15 mouse cellular contexts compared by ENCODE assay signal in genomic region chr5:136656830-136657395, GRCm38 (mm10). TPM values are rescaled to one million over a fixed set of nuclear protein-coding genes. Genes with fewer than 3 reads are reported as not detected.
A peak's percentile ranks its signal among the peaks of the same experiment; 100 is the strongest.
DNase-seq lines count a peak whose midpoint lies in the region; ATAC-seq and TF ChIP-seq lines count a peak whose summit lies in the region.
"Had no signal": no experiment of that assay in that cellular context is flagged by ENCODE, and none has a peak within 500 bp of the region (broad histone marks: within the 10 kb centered on the region; RNA-seq: fewer than 3 reads in every experiment).

No protein-coding gene starts in this region.

- H3K4me2 ChIP-seq in lung, postnatal 0 days (replicated peaks; ENCODE audit: low read depth, low read length), result no peak overlapping the region
- H3K4me2 ChIP-seq in stomach, postnatal 0 days (replicated peaks; ENCODE audit: low read depth), result no peak overlapping the region
- no peak overlapping the region for H3K4me2 ChIP-seq in forebrain, postnatal 0 days (ENCODE audit: low read depth)
- H3K4me2 ChIP-seq: hindbrain, embryonic 14.5 days; midbrain, embryonic 15.5 days had no signal

- H3K4me1 ChIP-seq in lung, postnatal 0 days (ENCODE audit: insufficient read depth, low read depth, low read length), result no peaks in the 10 kb centered on the region
- H3K4me1 ChIP-seq in stomach, postnatal 0 days (replicated peaks; ENCODE audit: control insufficient read depth, insufficient read depth), result no peaks in the 10 kb centered on the region
- H3K4me1 ChIP-seq in forebrain, postnatal 0 days (ENCODE audit: insufficient read depth), result no peaks in the 10 kb centered on the region
- H3K4me1 ChIP-seq: forebrain, embryonic 10.5 days; midbrain, embryonic 15.5 days had no signal

- intact Hi-C loops in gastrocnemius, adult 2 months (cut with DNase I), result no loop called here
- intact Hi-C loops in gastrocnemius, postnatal 36 days (cut with DNase I), result loop anchor here (5.0 kb wide), 1 partner anchor 65 kb away; no protein-coding TSS in a partner anchor

- H3K36me3 ChIP-seq in lung, postnatal 0 days (ENCODE audit: insufficient read depth, low read length), result no peaks in the 10 kb centered on the region
- no peaks in the 10 kb centered on the region for H3K36me3 ChIP-seq in stomach, postnatal 0 days (ENCODE audit: control insufficient read depth, insufficient read depth, low read length)
- H3K36me3 ChIP-seq in forebrain, postnatal 0 days (ENCODE audit: insufficient read depth), result no peaks in the 10 kb centered on the region
- H3K36me3 ChIP-seq: forebrain, embryonic 10.5 days; midbrain, embryonic 15.5 days had no signal

- no peak for DNase-seq in gastrocnemius, adult 2 months
- DNase-seq in gastrocnemius, postnatal 36 days, result no peak
- DNase-seq in lung, postnatal 0 days (ENCODE audit: low spot score), result no peak
- no peak for DNase-seq in lung, postnatal 4 days
- DNase-seq in Muller cell, postnatal 12 days (ENCODE audit: inconsistent ontology term), result peak; percentile 29
- no peak for DNase-seq in stomach, postnatal 0 days (ENCODE audit: low spot score)
- DNase-seq in forebrain, postnatal 0 days, result no peak
- DNase-seq in gastrocnemius, adult 18-20 months (ENCODE audit: low spot score), result no peak
- DNase-seq: cerebellum, adult 11 months; lung, postnatal 10 days had no signal

- TF ChIP-seq EP300 in lung, postnatal 0 days (IDR thresholded peaks at IDR 0.05), result no peak
- no peak for TF ChIP-seq EP300 in stomach, postnatal 0 days (optimal IDR thresholded peaks at IDR 0.05)

- peak; percentile 35; the same call in 1 of the 2 replicates for TF ChIP-seq CTCF in gastrocnemius, adult 2 months (IDR thresholded peaks at IDR 0.05)
- TF ChIP-seq CTCF in lung, postnatal 0 days (IDR thresholded peaks at IDR 0.05), result peak; percentile 46
- peak; percentile 61 for TF ChIP-seq CTCF in stomach, postnatal 0 days (IDR thresholded peaks at IDR 0.05; ENCODE audit: low read depth)
- TF ChIP-seq CTCF in forebrain, postnatal 0 days (IDR thresholded peaks at IDR 0.05; ENCODE audit: low read depth), result no peak; the same call in 1 of the 2 replicates

- H3K9ac ChIP-seq in lung, postnatal 0 days (replicated peaks; ENCODE audit: low read depth), result no peak overlapping the region
- H3K9ac ChIP-seq in stomach, postnatal 0 days (ENCODE audit: low read length), result no peak overlapping the region
- no peak overlapping the region for H3K9ac ChIP-seq in forebrain, postnatal 0 days
- H3K9ac ChIP-seq: hindbrain, embryonic 14.5 days; midbrain, embryonic 15.5 days had no signal

- no peak for ATAC-seq in lung, postnatal 0 days
- ATAC-seq in stomach, postnatal 0 days (ENCODE audit: low FRiP score, low TSS enrichment), result no peak
- no peak for ATAC-seq in forebrain, postnatal 0 days
- ATAC-seq: midbrain, embryonic 15.5 days had no signal

- no peaks in the 10 kb centered on the region for H3K27me3 ChIP-seq in lung, postnatal 0 days (replicated peaks; ENCODE audit: insufficient read depth, low read length)
- no peaks in the 10 kb centered on the region for H3K27me3 ChIP-seq in stomach, postnatal 0 days (ENCODE audit: control insufficient read depth, insufficient read depth, low read length)
- H3K27me3 ChIP-seq in forebrain, postnatal 0 days (ENCODE audit: insufficient read depth, low read length), result no peaks in the 10 kb centered on the region
- H3K27me3 ChIP-seq: midbrain, embryonic 15.5 days had no signal

- no peaks in the 10 kb centered on the region for H3K9me3 ChIP-seq in lung, postnatal 0 days (ENCODE audit: low read length)
- no peaks in the 10 kb centered on the region for H3K9me3 ChIP-seq in stomach, postnatal 0 days (ENCODE audit: control insufficient read depth, low read length)
- H3K9me3 ChIP-seq in forebrain, postnatal 0 days (ENCODE audit: low read length), result no peaks in the 10 kb centered on the region
- H3K9me3 ChIP-seq: midbrain, embryonic 15.5 days had no signal

- H3K27ac ChIP-seq in gastrocnemius, adult 2 months, result no peak overlapping the region
- H3K27ac ChIP-seq in lung, postnatal 0 days (ENCODE audit: low read length), result no peak overlapping the region
- no peak overlapping the region for H3K27ac ChIP-seq in stomach, postnatal 0 days (replicated peaks)
- H3K27ac ChIP-seq in forebrain, postnatal 0 days (ENCODE audit: low read depth, low read length), result no peak overlapping the region
- H3K27ac ChIP-seq: forebrain, embryonic 10.5 days; hindbrain, embryonic 14.5 days; midbrain, embryonic 15.5 days had no signal

- no peak overlapping the region for H3K4me3 ChIP-seq in gastrocnemius, adult 2 months
- H3K4me3 ChIP-seq in lung, postnatal 0 days (ENCODE audit: low read depth, low read length), result no peak overlapping the region
- H3K4me3 ChIP-seq in stomach, postnatal 0 days (ENCODE audit: low read depth, low read length), result no peak overlapping the region
- H3K4me3 ChIP-seq in forebrain, postnatal 0 days (ENCODE audit: low read depth, low read length), result no peak overlapping the region
- H3K4me3 ChIP-seq: forebrain, embryonic 10.5 days; midbrain, embryonic 15.5 days had no signal

- WGBS in lung, postnatal 0 days, result 79% methylated on average over 10 of the region's 10 CpGs
- 73% methylated on average over 10 of the region's 10 CpGs for WGBS in stomach, postnatal 0 days
- 82% methylated on average over 10 of the region's 10 CpGs for WGBS in forebrain, postnatal 0 days

RNA-seq across cellular contexts. Expression of gene Myl10, which starts 36.0 kb away (rescaled TPM):
- total RNA-seq in gastrocnemius, adult 2 months (2021), result 1 to 10 TPM in 1 of 2 experiments, not detected in 1; 3.5 TPM
- 1 to 10 TPM in 1 of 2 experiments, under 1 TPM in 1; 0.44 to 2.9 TPM for total RNA-seq in gastrocnemius, postnatal 36 days (2021)
- not detected in 2 replicates for polyA plus RNA-seq in lung, postnatal 0 days (2015; fragmentation: Nextera tagmentation; extraction: Ambion mirVana)
- not detected in 2 replicates for polyA plus RNA-seq in stomach, postnatal 0 days (2015; fragmentation: Nextera tagmentation; extraction: Ambion mirVana)
- not detected in 2 replicates for total RNA-seq in forebrain, postnatal 0 days (2014; rRNA removed)
- not detected in 2 replicates for polyA plus RNA-seq in forebrain, postnatal 0 days (2015; fragmentation: Nextera tagmentation; extraction: Ambion mirVana)
- 1 to 10 TPM; 3.4 to 7.0 TPM for total RNA-seq in gastrocnemius, adult 18-20 months (2021)
- total RNA-seq: left cerebral cortex, postnatal 36 days had no signal
- polyA plus RNA-seq: forebrain, embryonic 10.5 days; heart, embryonic 14.5 days; hindbrain, embryonic 14.5 days; midbrain, embryonic 15.5 days had no signal
